Mouse (Mus musculus) heart, adult 18-20 months (tissue): Measurements from ENCODE around the gene Rtn4rl1. TPM values are rescaled to one million over a fixed set of nuclear protein-coding genes. Genes with fewer than 3 reads are reported as not detected.
"Not testable (repeated sequence)": the region's sequence is repeated elsewhere in the genome, so short reads cannot be mapped to it uniquely, and the experiment has no call there.

Experiments used
- DNase-seq, 2 experiments: peaks; one replicate each; pipeline ENCODE4 v3.0.0; 2021 to 2022; ENCODE audit warnings: mixed read lengths in 1 of 2
- total RNA-seq, 2 experiments: library from RNA; stranded (reverse); gene quantifications; 2 replicates each; pipeline ENCODE4 v1.2.3; 2021

Gene Rtn4rl1
- total RNA-seq, 2 experiments from 2014 or later, result 5.7 TPM

- DNase-seq, result peak; percentile 91 to 93
Measured at GRCm38 (mm10) chr11:75165441-75166192, 28.0 kb upstream of the Rtn4rl1 start.

GRCm38 (mm10) chr11:75166193-75166842 is 27.3 kb upstream of the Rtn4rl1 start:
- peak in 1 of 2 experiments; percentile 72 for DNase-seq

GRCm38 (mm10) chr11:75166861-75167642 is 26.5 kb upstream of the Rtn4rl1 start:
- peak; percentile 62 to 75 for DNase-seq

- peak; percentile 74 to 75 for DNase-seq
Measured at GRCm38 (mm10) chr11:75167643-75168589, 25.7 kb upstream of the Rtn4rl1 start.

GRCm38 (mm10) chr11:75168590-75169361 is 24.8 kb upstream of the Rtn4rl1 start:
- peak; percentile 90 to 93 for DNase-seq

- DNase-seq, result peak in 1 of 2 experiments; percentile 55
Measured at GRCm38 (mm10) chr11:75169405-75170080, 24.0 kb upstream of the Rtn4rl1 start, which contains the start of gene Hic1. Gene Hic1 (minus strand): TSS chr11:75169519.

GRCm38 (mm10) chr11:75170136-75170751 is 23.3 kb upstream of the Rtn4rl1 start:
- DNase-seq, result peak; percentile 95 to 98

GRCm38 (mm10) chr11:75171186-75171865 is 22.3 kb upstream of the Rtn4rl1 start:
- DNase-seq, result peak in 1 of 2 experiments; percentile 31

- peak; percentile 26 to 43 for DNase-seq
Measured at GRCm38 (mm10) chr11:75172151-75173094, 21.2 kb upstream of the Rtn4rl1 start.

GRCm38 (mm10) chr11:75173095-75173798 is 20.3 kb upstream of the Rtn4rl1 start:
- peak; percentile 81 to 87 for DNase-seq

GRCm38 (mm10) chr11:75173799-75174165 is 19.8 kb upstream of the Rtn4rl1 start:
- DNase-seq, result no peak

- not testable (repeated sequence) for DNase-seq
Measured at GRCm38 (mm10) chr11:75174574-75174973, 19.0 kb upstream of the Rtn4rl1 start.

GRCm38 (mm10) chr11:75178011-75178410 is 15.6 kb upstream of the Rtn4rl1 start:
- peak in 1 of 2 experiments; percentile 7 for DNase-seq

GRCm38 (mm10) chr11:75178672-75179208 is 14.8 kb upstream of the Rtn4rl1 start, which contains the start of gene Ovca2:
Gene Ovca2 (minus strand): TSS chr11:75178835.
- DNase-seq, result peak; percentile 91 to 92

- DNase-seq, result no peak
Measured at GRCm38 (mm10) chr11:75183917-75184570, 9.5 kb upstream of the Rtn4rl1 start.

GRCm38 (mm10) chr11:75184573-75184972 is 9.0 kb upstream of the Rtn4rl1 start:
- DNase-seq, result no peak
